Mouse (Mus musculus) MEL-GATA-1-ER (cell line): ENCODE results near the gene Ush2a.

Source experiments
- DNase-seq: peaks from one replicate; pipeline ENCODE4 v3.0.0-alpha.2; 2012; ENCODE audit warnings: low read depth; ENCODE audit errors: extremely low read depth

The Ush2a gene

GRCm38 (mm10) chr1:188660882-188661281 lies 399.1 kb downstream of the Ush2a start:
- no peak for DNase-seq

- DNase-seq: no peak
Observed at GRCm38 (mm10) chr1:188667460-188667859, 405.6 kb downstream of the Ush2a start.

GRCm38 (mm10) chr1:188668513-188668912 lies 406.7 kb downstream of the Ush2a start:
- DNase-seq: no peak

GRCm38 (mm10) chr1:188672871-188673270 lies 411.0 kb downstream of the Ush2a start:
- no peak for DNase-seq

GRCm38 (mm10) chr1:188674640-188675510 lies 413.1 kb downstream of the Ush2a start:
- no peak for DNase-seq

- no peak for DNase-seq
Observed at GRCm38 (mm10) chr1:188675511-188675863, 413.7 kb downstream of the Ush2a start.

GRCm38 (mm10) chr1:188678189-188678588 lies 416.4 kb downstream of the Ush2a start:
- no peak for DNase-seq

- DNase-seq: no peak
Observed at GRCm38 (mm10) chr1:188686362-188686761, 424.5 kb downstream of the Ush2a start.

GRCm38 (mm10) chr1:188696295-188696694 lies 434.5 kb downstream of the Ush2a start:
- no peak for DNase-seq

GRCm38 (mm10) chr1:188708176-188708575 lies 446.4 kb downstream of the Ush2a start:
- DNase-seq: no peak

GRCm38 (mm10) chr1:188708694-188709093 lies 446.9 kb downstream of the Ush2a start:
- no peak for DNase-seq

GRCm38 (mm10) chr1:188714131-188714530 lies 452.3 kb downstream of the Ush2a start:
- no peak for DNase-seq

GRCm38 (mm10) chr1:188714941-188715340 lies 453.1 kb downstream of the Ush2a start:
- DNase-seq: no peak

GRCm38 (mm10) chr1:188716886-188717285 lies 455.1 kb downstream of the Ush2a start:
- DNase-seq: no peak

GRCm38 (mm10) chr1:188725122-188725995 lies 463.5 kb downstream of the Ush2a start:
- DNase-seq: no peak

- no peak for DNase-seq
Observed at GRCm38 (mm10) chr1:188726937-188727336, 465.1 kb downstream of the Ush2a start.

- DNase-seq: no peak
Observed at GRCm38 (mm10) chr1:188728625-188729024, 466.8 kb downstream of the Ush2a start.

- DNase-seq: no peak
Observed at GRCm38 (mm10) chr1:188729179-188729578, 467.4 kb downstream of the Ush2a start.

- no peak for DNase-seq
Observed at GRCm38 (mm10) chr1:188734741-188735266, 473.0 kb downstream of the Ush2a start.

- DNase-seq: no peak
Observed at GRCm38 (mm10) chr1:188742971-188743370, 481.1 kb downstream of the Ush2a start.

- DNase-seq: no peak
Observed at GRCm38 (mm10) chr1:188755031-188755430, 493.2 kb downstream of the Ush2a start.

- DNase-seq: no peak
Observed at GRCm38 (mm10) chr1:188760515-188760914, 498.7 kb downstream of the Ush2a start.
